Mouse (Mus musculus): ENCODE results near the gene Abcg4. TPM values are rescaled to one million over a fixed set of nuclear protein-coding genes. Genes with fewer than 3 reads are reported as not detected.

Gene Abcg4
- total and polyA plus RNA-seq, 2 experiments from 2014 or later: 28.2 to 60.0 TPM

DNA sequence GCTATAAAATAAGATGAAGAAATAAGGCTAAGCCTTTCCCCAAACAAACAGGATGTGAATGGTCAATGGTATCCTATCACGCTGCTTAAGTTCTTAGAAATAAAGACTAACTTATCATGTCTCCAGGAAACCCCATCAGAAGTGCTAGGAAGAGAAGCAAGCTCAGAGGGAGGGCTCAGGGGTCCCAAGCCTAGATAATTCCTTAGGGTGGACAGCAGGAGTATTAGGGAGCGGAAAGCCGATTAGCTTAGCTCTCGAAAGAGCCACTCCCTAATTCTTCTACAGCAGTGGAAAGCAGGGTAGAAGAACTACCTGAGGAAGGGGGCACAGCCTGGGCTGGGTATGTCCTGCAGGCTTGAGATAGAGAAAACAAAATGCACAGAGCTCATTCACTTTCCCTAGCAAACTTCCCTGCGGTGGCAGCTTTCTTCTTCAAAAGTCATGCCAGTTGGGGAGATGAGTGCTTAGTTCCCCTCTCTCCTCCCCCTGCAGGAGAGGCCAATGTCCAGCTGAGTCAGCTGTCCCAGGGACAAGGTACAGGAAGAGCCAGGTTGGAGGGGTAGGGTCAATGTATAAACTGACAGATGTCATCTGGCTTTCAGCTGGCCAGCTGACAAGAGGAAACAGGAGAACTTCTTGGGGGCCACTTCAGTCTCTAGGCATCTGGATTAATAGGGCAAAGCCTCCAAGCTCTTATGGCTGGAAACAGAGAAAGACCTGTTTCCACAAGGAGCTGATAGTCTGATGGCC is 29.8 kb upstream of the Abcg4 start:
- ATAC-seq (ENCODE audit: low FRiP score) (no peak), DNase-seq (ENCODE audit: low spot score) (no peak)
- Histone ChIP-seq H3K9ac (replicated peaks; ENCODE audit: low read length, poor library complexity, severe bottlenecking) (peak overlapping the region; percentile 89), H3K9me3 (ENCODE audit: low read length) (no peaks in the 10 kb centered on the region), H3K36me3 (ENCODE audit: insufficient read depth, low read length) (peaks cover 31% of the 10 kb centered on the region), H3K4me3 (ENCODE audit: low read depth, low read length) (peak overlapping the region; percentile 92), H3K4me1 (ENCODE audit: insufficient read depth, low read length) (peaks cover 17% of the 10 kb centered on the region), H3K27me3 (ENCODE audit: insufficient read depth, low read length) (no peaks in the 10 kb centered on the region), H3K4me2 (ENCODE audit: low read depth, low read length, poor library complexity, severe bottlenecking) (peak overlapping the region; percentile 79), H3K27ac (ENCODE audit: low read depth, low read length) (no peak overlapping the region)
- no peak for TF ChIP-seq CTCF (IDR thresholded peaks at IDR 0.05)
- WGBS: 38% methylated on average over 5 of the region's 5 CpGs

DNA sequence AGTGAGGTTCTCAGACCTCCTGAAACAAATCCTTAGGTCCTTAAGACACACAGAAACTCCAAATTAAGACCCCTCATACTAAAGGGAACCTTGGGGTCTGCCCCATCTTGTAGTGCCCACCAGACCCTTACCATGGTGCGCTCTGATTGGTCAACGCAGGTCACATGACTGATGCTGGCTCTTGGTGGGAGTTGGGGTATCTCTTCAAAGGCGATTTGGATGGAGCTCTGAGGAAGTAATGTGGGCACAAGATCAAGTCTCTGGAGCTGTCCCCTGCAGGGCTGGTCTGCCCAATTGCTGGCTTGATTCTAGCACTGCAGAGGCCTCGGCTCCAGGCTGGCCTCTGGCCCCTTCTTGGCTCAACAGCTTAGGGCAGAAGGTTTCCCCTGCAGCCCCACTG is 29.0 kb upstream of the Abcg4 start:
- peaks cover 33% of the 10 kb centered on the region for H3K36me3 ChIP-seq (ENCODE audit: insufficient read depth, low read length)
- H3K9me3 ChIP-seq (ENCODE audit: low read length): no peaks in the 10 kb centered on the region
- no peak for ATAC-seq (ENCODE audit: low FRiP score)
- peaks cover 17% of the 10 kb centered on the region for H3K4me1 ChIP-seq (ENCODE audit: insufficient read depth, low read length)
- H3K27me3 ChIP-seq (ENCODE audit: insufficient read depth, low read length): no peaks in the 10 kb centered on the region
- no peak for DNase-seq (ENCODE audit: low spot score)
- no peak overlapping the region for H3K27ac ChIP-seq (ENCODE audit: low read depth, low read length)
- peak overlapping the region; percentile 19; the same call in 1 of the 2 replicates for H3K9ac ChIP-seq (replicated peaks; ENCODE audit: low read length, poor library complexity, severe bottlenecking)
- 63% methylated on average over 4 of the region's 4 CpGs for WGBS
- no peak for TF ChIP-seq CTCF (IDR thresholded peaks at IDR 0.05)
- no peak overlapping the region for H3K4me3 ChIP-seq (ENCODE audit: low read depth, low read length)
- H3K4me2 ChIP-seq (ENCODE audit: low read depth, low read length, poor library complexity, severe bottlenecking): peak overlapping the region; percentile 79

DNA sequence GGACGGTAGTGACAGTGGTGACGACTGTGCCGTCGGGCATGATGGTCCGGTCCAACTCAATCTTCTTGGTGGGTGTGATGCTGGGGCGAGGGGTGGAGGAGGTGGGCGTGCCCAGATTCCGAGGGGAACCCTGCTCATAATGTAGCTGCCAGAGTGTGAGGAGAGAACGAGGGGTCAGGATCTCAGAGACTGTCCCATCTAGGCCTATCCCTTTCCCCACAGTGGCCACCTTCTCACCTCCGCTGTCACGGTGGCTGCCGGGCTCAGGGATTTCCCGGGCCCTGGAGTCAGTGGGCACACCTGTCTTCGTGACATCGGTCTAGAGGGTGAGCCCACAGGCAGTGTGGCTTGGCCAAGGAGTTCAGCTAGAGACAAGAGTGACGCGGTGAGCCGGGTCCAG is 26.5 kb upstream of the Abcg4 start:
- H3K4me1 ChIP-seq (ENCODE audit: insufficient read depth, low read length): peaks cover 17% of the 10 kb centered on the region; the same call in 1 of the 2 replicates
- no peak overlapping the region for H3K4me2 ChIP-seq (ENCODE audit: low read depth, low read length, poor library complexity, severe bottlenecking)
- ATAC-seq (ENCODE audit: low FRiP score) (no peak), DNase-seq (ENCODE audit: low spot score) (no peak)
- H3K9me3 ChIP-seq (ENCODE audit: low read length): no peaks in the 10 kb centered on the region
- no peak for TF ChIP-seq CTCF (IDR thresholded peaks at IDR 0.05)
- H3K4me3 ChIP-seq (ENCODE audit: low read depth, low read length): no peak overlapping the region
- WGBS: 96% methylated on average over 18 of the region's 18 CpGs
- no peak overlapping the region for H3K27ac ChIP-seq (ENCODE audit: low read depth, low read length)
- H3K36me3 ChIP-seq (ENCODE audit: insufficient read depth, low read length): peaks cover 46% of the 10 kb centered on the region
- no peaks in the 10 kb centered on the region for H3K27me3 ChIP-seq (ENCODE audit: insufficient read depth, low read length)
- H3K9ac ChIP-seq (replicated peaks; ENCODE audit: low read length, poor library complexity, severe bottlenecking): no peak overlapping the region

DNA sequence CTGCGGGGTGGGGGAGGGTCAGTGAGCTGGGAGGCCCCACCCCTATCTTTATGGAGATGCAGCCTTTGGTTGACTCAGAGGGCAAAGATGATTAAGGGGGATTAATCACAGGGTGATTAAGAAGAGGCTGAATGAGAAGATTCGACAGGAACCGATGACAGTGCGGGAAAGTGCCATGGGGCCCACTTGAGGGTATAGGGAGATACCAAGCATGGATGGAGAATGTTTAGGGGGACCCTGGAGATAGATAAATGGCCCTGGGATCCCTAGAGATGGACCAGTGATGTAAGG is 25.8 kb upstream of the Abcg4 start:
- no peak for DNase-seq (ENCODE audit: low spot score)
- Histone ChIP-seq H3K9me3 (ENCODE audit: low read length) (no peaks in the 10 kb centered on the region), H3K36me3 (ENCODE audit: insufficient read depth, low read length) (peaks cover 46% of the 10 kb centered on the region), H3K27me3 (ENCODE audit: insufficient read depth, low read length) (no peaks in the 10 kb centered on the region), H3K9ac (replicated peaks; ENCODE audit: low read length, poor library complexity, severe bottlenecking) (no peak overlapping the region), H3K4me2 (ENCODE audit: low read depth, low read length, poor library complexity, severe bottlenecking) (no peak overlapping the region), H3K4me3 (ENCODE audit: low read depth, low read length) (no peak overlapping the region), H3K27ac (ENCODE audit: low read depth, low read length) (no peak overlapping the region), H3K4me1 (ENCODE audit: insufficient read depth, low read length) (peaks cover 17% of the 10 kb centered on the region; the same call in 1 of the 2 replicates)
- ATAC-seq (ENCODE audit: low FRiP score): no peak
- no peak for TF ChIP-seq CTCF (IDR thresholded peaks at IDR 0.05)
- WGBS: 55% methylated on average over 4 of the region's 4 CpGs

DNA sequence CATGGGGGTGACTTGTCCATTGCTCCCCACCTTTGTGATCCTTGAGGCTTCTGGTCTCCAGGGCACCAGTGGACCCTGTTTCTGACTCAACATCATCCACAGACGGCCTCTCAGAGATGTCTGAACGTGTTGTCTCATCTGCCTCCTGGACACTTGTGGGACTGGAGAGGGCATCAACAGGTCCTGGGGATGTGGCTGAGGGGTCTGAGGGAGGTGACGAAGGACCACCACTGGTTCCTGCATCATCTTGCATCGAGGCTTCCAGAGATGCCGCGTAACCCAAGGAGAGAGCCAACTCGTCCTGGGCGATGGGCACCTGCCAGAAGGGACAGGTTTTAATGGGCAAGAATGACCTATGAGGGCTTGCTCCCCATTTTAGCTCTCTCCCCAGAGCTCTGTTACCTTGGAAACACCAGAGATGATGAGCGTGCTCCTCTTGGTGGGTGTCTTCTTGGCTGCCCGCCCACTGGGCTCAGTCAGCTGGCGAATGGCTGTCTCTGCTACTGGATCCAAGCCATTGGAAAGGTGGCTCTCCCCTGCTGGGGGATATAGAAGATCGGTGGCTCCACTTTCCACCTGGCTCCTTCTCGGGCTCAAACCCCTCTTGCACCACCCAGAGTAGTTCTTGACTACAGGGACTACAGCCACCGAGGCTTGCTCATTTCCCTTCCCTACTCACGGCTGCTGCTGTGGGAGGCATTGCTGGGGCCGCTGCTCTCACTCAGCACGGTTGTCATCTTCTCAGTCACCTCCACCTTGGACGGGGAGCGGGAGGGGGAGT is 25.3 kb upstream of the Abcg4 start:
- no peak for TF ChIP-seq CTCF (IDR thresholded peaks at IDR 0.05)
- 68% methylated on average over 19 of the region's 19 CpGs for WGBS
- H3K4me1 ChIP-seq (ENCODE audit: insufficient read depth, low read length): peaks cover 13% of the 10 kb centered on the region; the same call in 1 of the 2 replicates
- H3K9me3 ChIP-seq (ENCODE audit: low read length): no peaks in the 10 kb centered on the region
- H3K4me2 ChIP-seq (ENCODE audit: low read depth, low read length, poor library complexity, severe bottlenecking): no peak overlapping the region
- no peak overlapping the region for H3K4me3 ChIP-seq (ENCODE audit: low read depth, low read length)
- no peak for ATAC-seq (ENCODE audit: low FRiP score)
- no peak overlapping the region; the same call in 1 of the 2 replicates for H3K9ac ChIP-seq (replicated peaks; ENCODE audit: low read length, poor library complexity, severe bottlenecking)
- no peak overlapping the region for H3K27ac ChIP-seq (ENCODE audit: low read depth, low read length)
- no peaks in the 10 kb centered on the region for H3K27me3 ChIP-seq (ENCODE audit: insufficient read depth, low read length)
- DNase-seq (ENCODE audit: low spot score): peak; percentile 47
- peaks cover 46% of the 10 kb centered on the region for H3K36me3 ChIP-seq (ENCODE audit: insufficient read depth, low read length)
